8 mouse cellular contexts compared by ENCODE assay signal in genomic region chr2:131189521-131190309, GRCm38 (mm10). TPM values are rescaled to one million over a fixed set of nuclear protein-coding genes. Genes with fewer than 3 reads are reported as not detected.
DNase-seq lines count a peak whose midpoint lies in the region.

No protein-coding gene starts in this region.

- intact Hi-C loops in heart, postnatal 25 days (cut with DNase I), result loop anchor here (5.0 to 10.0 kb wide), 2 partner anchors 228 to 325 kb away; no protein-coding TSS in a partner anchor

- H3K27me3 ChIP-seq in hindbrain, embryonic 10.5 days (ENCODE audit: insufficient read depth, poor library complexity, severe bottlenecking), result peaks cover 10% of the 10 kb centered on the region; the same call in 1 of the 2 replicates

- H3K4me1 ChIP-seq in hindbrain, embryonic 10.5 days (replicated peaks), result peaks cover 70% of the 10 kb centered on the region

- H3K36me3 ChIP-seq in hindbrain, embryonic 10.5 days, result peaks cover 50% of the 10 kb centered on the region

- H3K4me3 ChIP-seq in hindbrain, embryonic 10.5 days, result peak overlapping the region; percentile 38

- DNase-seq in thymus, postnatal 14 days, result peak; percentile 23
- DNase-seq in thymus, postnatal 4 days, result no peak
- DNase-seq in hindbrain, embryonic 10.5 days (ENCODE audit: low spot score), result no peak
- DNase-seq in lung, postnatal 10 days, result peak; percentile 35
- no peak for DNase-seq in right cerebral cortex, postnatal 10 days (ENCODE audit: low spot score in 2 of 2)
- no peak for DNase-seq in embryo, embryonic 11 days
- DNase-seq in embryo, embryonic 10 days (ENCODE audit: low spot score), result no peak
- no peak for DNase-seq in heart, postnatal 25 days (ENCODE audit: low spot score)

- 49% methylated on average over 5 of the region's 5 CpGs for WGBS in hindbrain, embryonic 10.5 days

- H3K27ac ChIP-seq in hindbrain, embryonic 10.5 days, result peak overlapping the region; percentile 87

- no peaks in the 10 kb centered on the region for H3K9me3 ChIP-seq in hindbrain, embryonic 10.5 days

RNA-seq across cellular contexts. Expression of gene Spef1, which starts 2.6 kb away (rescaled TPM):
- 5.2 and 5.4 TPM in 2 replicates for polyA plus RNA-seq in hindbrain, embryonic 10.5 days (2016; fragmentation: Nextera tagmentation; extraction: Ambion mirVana)
- total RNA-seq in heart, postnatal 25 days (2021), result 1 to 10 TPM; 7.1 to 8.7 TPM

RNA-seq across cellular contexts. Expression of gene Cdc25b, which starts 3.0 kb away (rescaled TPM):
- 99.7 and 116 TPM in 2 replicates for polyA plus RNA-seq in hindbrain, embryonic 10.5 days (2016; fragmentation: Nextera tagmentation; extraction: Ambion mirVana)
- total RNA-seq in heart, postnatal 25 days (2021), result 1 to 10 TPM; 6.1 to 8.1 TPM

RNA-seq across cellular contexts. Expression of gene Cenpb, which starts 9.8 kb away (rescaled TPM):
- polyA plus RNA-seq in hindbrain, embryonic 10.5 days (2016; fragmentation: Nextera tagmentation; extraction: Ambion mirVana), result 9.7 and 12.8 TPM in 2 replicates
- 10 to 100 TPM; 76.6 to 80.9 TPM for total RNA-seq in heart, postnatal 25 days (2021)

RNA-seq across cellular contexts. Expression of gene Ap5s1, which starts 17.2 kb away (rescaled TPM):
- polyA plus RNA-seq in hindbrain, embryonic 10.5 days (2016; fragmentation: Nextera tagmentation; extraction: Ambion mirVana), result 27.2 and 32.7 TPM in 2 replicates
- 10 to 100 TPM; 34.4 to 42.7 TPM for total RNA-seq in heart, postnatal 25 days (2021)

RNA-seq across cellular contexts. Expression of gene 1700037H04Rik, which starts 29.8 kb away (rescaled TPM):
- polyA plus RNA-seq in hindbrain, embryonic 10.5 days (2016; fragmentation: Nextera tagmentation; extraction: Ambion mirVana), result 138 and 142 TPM in 2 replicates
- 10 to 100 TPM; 11.5 to 12.2 TPM for total RNA-seq in heart, postnatal 25 days (2021)

Comparison
In these comparisons a context has a peak if more than half of its experiments do, and no peak if none do; other contexts are left out.
1. DNase-seq: peak in thymus, postnatal 14 days (single experiment) and lung, postnatal 10 days (single experiment); none in thymus, postnatal 4 days (single experiment), hindbrain, embryonic 10.5 days (single experiment), right cerebral cortex, postnatal 10 days (0 of 2), embryo, embryonic 11 days (single experiment), embryo, embryonic 10 days (single experiment) and heart, postnatal 25 days (single experiment).